Mouse (Mus musculus): ENCODE results near the gene Cltc. TPM values are rescaled to one million over a fixed set of nuclear protein-coding genes. Genes with fewer than 3 reads are reported as not detected.

Gene Cltc
- polyA plus RNA-seq, 1 experiment from 2014 or later, result 146 TPM

DNA sequence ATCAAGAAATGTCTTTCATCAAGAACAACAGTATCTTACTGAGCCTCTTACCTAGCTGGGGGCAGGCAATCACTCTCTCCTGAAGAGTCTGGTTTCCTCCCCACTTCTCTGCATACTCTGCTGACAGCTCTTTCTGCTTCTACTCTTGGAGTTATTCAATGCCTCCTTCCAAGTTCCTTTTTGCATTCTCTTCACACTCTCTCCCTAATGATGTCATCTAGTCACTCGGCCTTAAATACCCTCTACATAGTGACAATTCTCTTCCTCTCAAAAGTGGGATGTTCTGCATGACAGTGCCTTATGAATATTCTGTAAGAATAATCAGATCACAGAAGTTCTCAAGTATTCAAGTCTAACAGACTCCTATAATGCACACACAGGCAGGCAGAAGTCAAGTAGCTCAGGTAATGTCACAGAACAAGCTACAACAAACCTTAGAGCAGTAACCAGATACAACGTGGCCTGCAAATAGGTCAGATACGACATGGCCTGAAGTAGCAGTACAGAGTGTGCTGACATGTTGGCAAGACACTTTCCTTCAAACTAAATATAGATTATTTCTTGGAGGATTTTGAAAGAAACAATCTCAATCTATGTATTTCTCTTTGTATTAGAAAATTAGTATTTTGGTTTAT, 86.2 kb downstream of the Cltc start:
- no peaks in the 10 kb centered on the region for H3K36me3 ChIP-seq
- H3K27me3 ChIP-seq, result no peaks in the 10 kb centered on the region
- H3K9ac ChIP-seq, result no peak overlapping the region
- H3K4me1 ChIP-seq (replicated peaks), result no peaks in the 10 kb centered on the region
- no peaks in the 10 kb centered on the region for H3K9me3 ChIP-seq
- H3K4me2 ChIP-seq, result no peak overlapping the region
- no peak for ATAC-seq (ENCODE audit: low FRiP score)
- WGBS, result 70% methylated on average over 3 of the region's 3 CpGs
- no peak overlapping the region for H3K4me3 ChIP-seq
- H3K27ac ChIP-seq, result no peak overlapping the region

DNA sequence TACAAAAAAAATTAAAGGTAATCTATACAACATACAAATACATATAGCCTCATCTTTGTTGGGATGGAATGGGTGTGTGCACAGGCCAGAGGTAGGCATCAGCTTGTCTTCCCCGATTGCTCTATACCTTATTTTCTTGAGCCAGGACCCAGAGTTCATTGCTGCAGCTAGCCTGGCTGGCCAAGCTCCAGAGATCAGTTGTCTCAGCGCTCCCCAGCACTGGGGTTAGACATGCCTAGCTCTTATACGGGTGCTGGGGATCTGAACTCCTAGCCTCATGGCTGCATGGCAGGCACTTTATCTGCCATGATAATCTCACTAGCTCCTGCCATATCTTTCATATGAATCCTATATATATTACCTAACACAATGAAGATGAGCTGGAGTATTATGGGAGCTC, 89.2 kb downstream of the Cltc start:
- Histone ChIP-seq H3K9me3 (no peaks in the 10 kb centered on the region), H3K4me3 (no peak overlapping the region), H3K27me3 (no peaks in the 10 kb centered on the region), H3K9ac (no peak overlapping the region), H3K4me1 (replicated peaks) (no peaks in the 10 kb centered on the region), H3K36me3 (peaks cover 20% of the 10 kb centered on the region), H3K27ac (no peak overlapping the region), H3K4me2 (no peak overlapping the region)
- WGBS, result 89% methylated on average over 3 of the region's 3 CpGs
- ATAC-seq (ENCODE audit: low FRiP score), result no peak

- H3K4me2 ChIP-seq, result no peak overlapping the region
- no peaks in the 10 kb centered on the region for H3K27me3 ChIP-seq
- 96% methylated on average over 2 of the region's 2 CpGs for WGBS
- no peak for ATAC-seq (ENCODE audit: low FRiP score)
- H3K9ac ChIP-seq, result no peak overlapping the region
- no peaks in the 10 kb centered on the region for H3K4me1 ChIP-seq (replicated peaks)
- peaks cover 25% of the 10 kb centered on the region for H3K36me3 ChIP-seq
- H3K27ac ChIP-seq, result no peak overlapping the region
- H3K4me3 ChIP-seq, result no peak overlapping the region
- H3K9me3 ChIP-seq, result no peaks in the 10 kb centered on the region
Measured at GRCm38 (mm10) chr11:86667553-86667952, 89.8 kb downstream of the Cltc start.

DNA sequence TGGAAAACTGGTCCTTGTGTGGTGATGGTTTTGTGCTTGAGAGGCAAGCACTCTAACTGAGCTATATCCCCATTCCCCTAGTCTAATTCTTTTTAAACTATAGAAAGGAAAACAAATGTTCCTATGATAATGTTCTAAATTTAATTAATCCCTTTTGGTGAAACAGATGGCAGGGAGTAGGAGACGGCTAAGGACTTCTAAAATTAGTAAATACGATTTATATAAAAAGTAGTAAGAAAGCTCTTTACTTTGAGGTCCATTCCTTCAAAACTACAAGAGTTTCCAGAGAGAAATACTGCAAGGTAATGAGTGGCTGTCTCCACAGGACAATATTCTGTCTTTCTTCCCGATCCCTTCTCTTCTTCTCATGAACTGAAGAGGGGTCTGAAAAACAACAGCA, 93.0 kb downstream of the Cltc start:
- H3K36me3 ChIP-seq, result peaks cover 46% of the 10 kb centered on the region
- no peaks in the 10 kb centered on the region for H3K4me1 ChIP-seq (replicated peaks)
- H3K9ac ChIP-seq, result no peak overlapping the region
- no peak overlapping the region for H3K27ac ChIP-seq
- no peaks in the 10 kb centered on the region for H3K9me3 ChIP-seq
- H3K4me2 ChIP-seq, result no peak overlapping the region
- H3K4me3 ChIP-seq, result no peak overlapping the region
- ATAC-seq (ENCODE audit: low FRiP score), result no peak
- 95% methylated on average over 3 of the region's 3 CpGs for WGBS
- no peaks in the 10 kb centered on the region for H3K27me3 ChIP-seq

DNA sequence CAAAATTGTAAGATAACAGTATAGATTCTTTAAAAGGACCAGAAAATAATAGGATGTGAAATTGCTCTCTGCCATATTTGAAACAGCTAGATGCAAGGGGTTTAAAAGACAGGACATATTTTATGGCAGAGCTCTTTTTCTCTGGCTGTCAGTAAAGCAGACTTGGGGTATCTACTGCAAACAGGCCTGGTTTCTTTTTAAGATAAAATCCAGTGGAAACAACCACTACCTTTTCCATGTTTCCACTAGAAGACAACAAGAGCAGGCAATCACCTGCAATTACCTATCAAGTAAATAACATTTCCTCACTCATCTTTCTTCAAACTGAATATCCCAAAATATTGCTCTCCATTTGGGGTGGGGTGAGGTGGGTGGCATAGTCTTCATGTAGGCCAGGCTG, 93.4 kb downstream of the Cltc start:
- no peaks in the 10 kb centered on the region for H3K9me3 ChIP-seq
- peaks cover 46% of the 10 kb centered on the region for H3K36me3 ChIP-seq
- no peak overlapping the region for H3K4me3 ChIP-seq
- no peak overlapping the region for H3K27ac ChIP-seq
- H3K4me2 ChIP-seq, result no peak overlapping the region
- ATAC-seq (ENCODE audit: low FRiP score), result no peak
- no peaks in the 10 kb centered on the region for H3K27me3 ChIP-seq
- H3K9ac ChIP-seq, result no peak overlapping the region
- no peaks in the 10 kb centered on the region for H3K4me1 ChIP-seq (replicated peaks)

- H3K27me3 ChIP-seq, result no peaks in the 10 kb centered on the region
- no peak overlapping the region for H3K4me3 ChIP-seq
- no peaks in the 10 kb centered on the region for H3K9me3 ChIP-seq
- ATAC-seq (ENCODE audit: low FRiP score), result no peak
- H3K36me3 ChIP-seq, result peaks cover 46% of the 10 kb centered on the region
- H3K4me2 ChIP-seq, result no peak overlapping the region
- H3K27ac ChIP-seq, result no peak overlapping the region
- H3K9ac ChIP-seq, result no peak overlapping the region
- WGBS, result 93% methylated on average over 8 of the region's 8 CpGs
- no peaks in the 10 kb centered on the region for H3K4me1 ChIP-seq (replicated peaks)
Measured at GRCm38 (mm10) chr11:86662986-86663895, 94.1 kb downstream of the Cltc start.

- H3K4me1 ChIP-seq (replicated peaks), result no peaks in the 10 kb centered on the region
- no peak overlapping the region for H3K4me2 ChIP-seq
- no peak for ATAC-seq (ENCODE audit: low FRiP score)
Measured at GRCm38 (mm10) chr11:86657863-86658262, 99.5 kb downstream of the Cltc start.

DNA sequence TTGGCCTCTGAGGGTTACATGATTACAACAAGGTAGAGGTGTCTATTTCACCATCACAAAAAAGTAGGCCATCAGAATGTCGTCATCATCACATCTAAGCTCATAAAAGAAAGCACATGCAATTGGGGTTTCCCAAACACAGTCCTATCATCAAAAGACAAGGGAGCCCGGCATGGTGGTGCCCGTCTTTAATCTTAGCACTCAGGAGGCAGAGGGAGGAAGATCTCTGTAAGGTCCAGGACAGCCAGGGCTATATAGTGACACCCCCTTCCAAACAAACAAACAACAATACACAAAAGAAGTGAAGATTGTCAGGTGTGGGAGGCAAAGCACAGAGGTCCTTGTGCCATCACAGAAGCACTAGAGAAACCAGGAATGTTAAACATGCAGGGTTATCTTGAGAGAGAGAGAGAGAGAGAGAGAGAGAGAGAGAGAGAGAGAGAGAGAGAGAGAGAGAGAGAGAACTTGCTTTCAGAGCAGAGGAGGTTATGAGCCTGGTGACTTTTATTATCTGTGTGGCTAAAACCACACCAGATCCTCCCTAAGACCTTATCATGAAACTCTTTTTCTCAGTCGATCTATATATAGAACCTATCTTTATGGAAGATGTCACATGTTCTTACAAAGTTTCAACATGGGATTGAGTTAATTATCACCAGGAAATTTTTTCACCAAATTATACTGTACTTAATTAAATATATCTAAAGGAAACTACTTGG, 100.4 kb downstream of the Cltc start:
- WGBS, result 93% methylated on average over 4 of the region's 4 CpGs
- no peaks in the 10 kb centered on the region for H3K9me3 ChIP-seq
- H3K27ac ChIP-seq, result no peak overlapping the region
- H3K36me3 ChIP-seq, result peaks cover 16% of the 10 kb centered on the region
- no peaks in the 10 kb centered on the region for H3K27me3 ChIP-seq
- no peak overlapping the region for H3K4me3 ChIP-seq
- no peak overlapping the region for H3K4me2 ChIP-seq
- no peak for ATAC-seq (ENCODE audit: low FRiP score)
- H3K9ac ChIP-seq, result no peak overlapping the region
- no peaks in the 10 kb centered on the region for H3K4me1 ChIP-seq (replicated peaks)

More at GRCm38 (mm10) chr11:86657863-86658262, 99.5 kb downstream of the Cltc start:
- Histone ChIP-seq H3K4me3 (no peak overlapping the region), H3K9ac (no peak overlapping the region), H3K36me3 (peaks cover 24% of the 10 kb centered on the region), H3K9me3 (no peaks in the 10 kb centered on the region), H3K27me3 (no peaks in the 10 kb centered on the region), H3K27ac (no peak overlapping the region)

DNA sequence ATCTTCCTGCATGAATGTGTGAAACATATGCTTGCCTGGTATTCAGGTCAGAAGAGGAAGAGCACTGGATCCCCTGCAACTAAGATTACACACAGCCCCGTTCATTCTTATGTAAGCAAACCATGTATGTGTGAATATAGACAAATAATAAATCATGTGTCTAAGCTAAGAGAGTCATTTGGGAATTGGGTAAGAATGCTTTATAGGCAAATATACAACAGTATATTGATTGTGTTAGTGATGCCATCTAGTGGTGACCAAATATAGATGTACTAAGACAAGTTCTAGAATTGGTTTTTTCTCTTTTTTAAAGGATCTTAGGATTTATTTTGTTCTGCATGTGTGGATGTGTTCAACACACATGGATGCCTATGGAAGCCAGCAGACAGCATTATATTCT, 101.7 kb downstream of the Cltc start:
- ATAC-seq (ENCODE audit: low FRiP score), result no peak
- no peak overlapping the region for H3K4me2 ChIP-seq
- no peaks in the 10 kb centered on the region for H3K27me3 ChIP-seq
- H3K9ac ChIP-seq, result no peak overlapping the region
- H3K4me3 ChIP-seq, result no peak overlapping the region
- H3K36me3 ChIP-seq, result peaks cover 4% of the 10 kb centered on the region
- no peaks in the 10 kb centered on the region for H3K9me3 ChIP-seq
- WGBS, result 68% methylated on average over 1 of the region's 1 CpGs
- H3K4me1 ChIP-seq (replicated peaks), result no peaks in the 10 kb centered on the region
- no peak overlapping the region for H3K27ac ChIP-seq

GRCm38 (mm10) chr11:86654096-86654495, 103.3 kb downstream of the Cltc start:
- H3K27ac ChIP-seq, result no peak overlapping the region
- H3K27me3 ChIP-seq, result no peaks in the 10 kb centered on the region
- no peaks in the 10 kb centered on the region for H3K4me1 ChIP-seq (replicated peaks)
- no peaks in the 10 kb centered on the region for H3K9me3 ChIP-seq
- ATAC-seq (ENCODE audit: low FRiP score), result no peak
- WGBS, result 92% methylated on average over 4 of the region's 4 CpGs
- H3K36me3 ChIP-seq, result no peaks in the 10 kb centered on the region
- H3K4me3 ChIP-seq, result no peak overlapping the region
- H3K9ac ChIP-seq, result no peak overlapping the region
- no peak overlapping the region for H3K4me2 ChIP-seq

DNA sequence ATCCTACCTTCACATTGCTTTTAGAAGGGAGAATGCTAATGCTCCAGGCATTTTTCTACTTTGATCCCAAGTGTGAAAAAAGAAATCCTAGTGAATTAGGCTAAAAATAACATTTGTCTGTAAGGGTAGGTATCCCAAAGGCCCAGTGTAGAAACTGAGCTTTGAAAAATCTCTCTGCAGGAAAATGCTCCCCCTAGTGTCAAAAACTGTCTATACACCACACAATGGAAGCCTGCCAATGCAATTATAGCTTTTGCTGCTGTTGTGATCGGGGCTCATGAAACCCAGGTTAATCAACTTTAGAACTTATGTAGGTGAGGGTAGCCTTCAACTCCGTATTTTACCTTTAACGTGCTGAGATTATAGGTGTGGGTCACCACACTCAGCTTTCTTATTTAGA, 103.9 kb downstream of the Cltc start:
- Histone ChIP-seq H3K27ac (no peak overlapping the region), H3K9me3 (no peaks in the 10 kb centered on the region), H3K36me3 (no peaks in the 10 kb centered on the region), H3K27me3 (no peaks in the 10 kb centered on the region), H3K9ac (no peak overlapping the region), H3K4me1 (replicated peaks) (no peaks in the 10 kb centered on the region), H3K4me3 (no peak overlapping the region), H3K4me2 (no peak overlapping the region)
- ATAC-seq (ENCODE audit: low FRiP score), result no peak
- WGBS, result 44% methylated on average over 3 of the region's 3 CpGs

GRCm38 (mm10) chr11:86652578-86652979, 104.8 kb downstream of the Cltc start:
- no peak overlapping the region for H3K4me3 ChIP-seq
- no peaks in the 10 kb centered on the region for H3K27me3 ChIP-seq
- WGBS, result 93% methylated on average over 4 of the region's 4 CpGs
- no peaks in the 10 kb centered on the region for H3K36me3 ChIP-seq
- ATAC-seq (ENCODE audit: low FRiP score), result no peak
- no peak overlapping the region for H3K9ac ChIP-seq
- H3K27ac ChIP-seq, result no peak overlapping the region
- H3K4me1 ChIP-seq (replicated peaks), result no peaks in the 10 kb centered on the region
- no peak overlapping the region for H3K4me2 ChIP-seq
- H3K9me3 ChIP-seq, result no peaks in the 10 kb centered on the region
